8 mouse cellular contexts compared by ENCODE assay signal in the genomic region with DNA sequence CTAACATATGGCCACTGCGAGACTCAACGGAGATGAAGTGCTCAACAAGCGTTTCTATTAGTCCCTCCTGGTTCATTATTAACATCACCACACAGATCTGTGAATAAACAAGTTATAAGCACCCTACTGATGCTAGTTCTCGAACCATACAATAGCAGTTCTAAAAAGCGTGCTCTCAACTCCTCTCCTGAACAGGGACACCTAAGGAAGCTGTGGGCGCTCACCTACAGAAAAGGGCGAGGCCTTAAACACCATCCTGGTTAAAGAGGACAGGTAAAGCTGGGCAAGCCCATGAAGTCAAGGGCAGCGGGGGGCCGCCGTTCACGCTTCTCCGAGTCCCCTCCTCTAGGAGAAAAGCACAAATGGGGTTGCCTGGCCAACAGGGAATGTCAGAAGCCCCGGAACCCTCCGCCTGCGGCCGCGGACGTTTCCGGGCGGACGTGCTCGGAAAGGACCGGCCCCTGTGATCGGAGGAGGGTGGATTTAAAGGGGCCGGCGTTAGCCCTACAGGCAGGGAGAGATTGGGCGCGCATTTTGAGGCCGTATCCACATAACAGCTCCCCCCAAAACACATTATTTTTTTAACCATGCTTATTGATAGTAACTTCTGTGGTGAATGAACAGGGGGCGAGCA. TPM values are rescaled to one million over a fixed set of nuclear protein-coding genes. Genes with fewer than 3 reads are reported as not detected.
A peak's percentile ranks its signal among the peaks of the same experiment; 100 is the strongest.
DNase-seq lines count a peak whose midpoint lies in the region; ATAC-seq and TF ChIP-seq lines count a peak whose summit lies in the region.

No protein-coding gene starts in this region.

- peak; percentile 64; the same call in 1 of the 2 replicates for ATAC-seq in embryonic facial prominence, embryonic 13.5 days (ENCODE audit: insufficient number of reproducible peaks, insufficient read depth, low FRiP score, low TSS enrichment, low read depth)
- peak; percentile 88 for ATAC-seq in limb, embryonic 13.5 days (ENCODE audit: low FRiP score, low read depth)
- peak; percentile 93 for ATAC-seq in midbrain, embryonic 15.5 days (replicated peaks)

- WGBS in embryonic facial prominence, embryonic 13.5 days = under 1% methylated on average over 30 of the region's 30 CpGs
- under 1% methylated on average over 30 of the region's 30 CpGs for WGBS in heart, adult 2 months
- WGBS in limb, embryonic 13.5 days = under 1% methylated on average over 30 of the region's 30 CpGs
- under 1% methylated on average over 30 of the region's 30 CpGs for WGBS in midbrain, embryonic 15.5 days

- TF ChIP-seq EP300 in heart, adult 2 months (IDR thresholded peaks at IDR 0.05; ENCODE audit: insufficient read depth, low read depth, low read length) = peak; percentile 43; the same call in 1 of the 2 replicates

- H3K9me3 ChIP-seq in embryonic facial prominence, embryonic 13.5 days = no peaks in the 10 kb centered on the region
- no peaks in the 10 kb centered on the region for H3K9me3 ChIP-seq in limb, embryonic 13.5 days
- H3K9me3 ChIP-seq in midbrain, embryonic 15.5 days = no peaks in the 10 kb centered on the region

- peak; percentile 27 for TF ChIP-seq CTCF in heart, adult 2 months (IDR thresholded peaks at IDR 0.05)

- intact Hi-C loops in heart, adult 2 months (cut with DNase I) = no loop called here

- no peaks in the 10 kb centered on the region for H3K36me3 ChIP-seq in embryonic facial prominence, embryonic 13.5 days
- H3K36me3 ChIP-seq in heart, adult 2 months (ENCODE audit: control insufficient read depth, insufficient read depth, low read length) = no peaks in the 10 kb centered on the region; the same call in 1 of the 2 replicates
- no peaks in the 10 kb centered on the region for H3K36me3 ChIP-seq in limb, embryonic 13.5 days
- H3K36me3 ChIP-seq in midbrain, embryonic 15.5 days (replicated peaks) = no peaks in the 10 kb centered on the region

- peak overlapping the region; percentile 67 for H3K9ac ChIP-seq in embryonic facial prominence, embryonic 13.5 days
- peak overlapping the region; percentile 87 for H3K9ac ChIP-seq in heart, adult 2 months (ENCODE audit: low read depth, low read length)
- peak overlapping the region; percentile 81 for H3K9ac ChIP-seq in limb, embryonic 13.5 days
- peak overlapping the region; percentile 77 for H3K9ac ChIP-seq in midbrain, embryonic 15.5 days

- TF ChIP-seq POLR2A in heart, adult 2 months (IDR thresholded peaks at IDR 0.05; ENCODE audit: insufficient read depth, low read depth, low read length) = peak; percentile 47; the same call in 1 of the 2 replicates

- peaks cover 3% of the 10 kb centered on the region; the same call in 1 of the 2 replicates for H3K79me2 ChIP-seq in heart, adult 2 months (replicated peaks; ENCODE audit: control insufficient read depth, insufficient read depth, low read length)

- H3K4me3 ChIP-seq in embryonic facial prominence, embryonic 13.5 days = peak overlapping the region; percentile 50
- peak overlapping the region; percentile 68 for H3K4me3 ChIP-seq in heart, adult 2 months
- H3K4me3 ChIP-seq in limb, embryonic 13.5 days = peak overlapping the region; percentile 72
- H3K4me3 ChIP-seq in midbrain, embryonic 15.5 days = peak overlapping the region; percentile 82

- peak overlapping the region; percentile 83 for H3K4me2 ChIP-seq in embryonic facial prominence, embryonic 13.5 days
- H3K4me2 ChIP-seq in limb, embryonic 13.5 days (replicated peaks) = peak overlapping the region; percentile 71
- H3K4me2 ChIP-seq in midbrain, embryonic 15.5 days = peak overlapping the region; percentile 70

- DNase-seq in 3T3-L1 (ENCODE audit: low read depth, low spot score) = peak; percentile 82
- DNase-seq in adrenal gland, postnatal 4 days (ENCODE audit: low spot score in 2 of 2) = peak; percentile 72 to 79
- peak; percentile 87 to 94 for DNase-seq in heart, adult 2 months
- peak; percentile 75 to 84 for DNase-seq in kidney, adult 8-10 months
- DNase-seq in spleen, adult 18-20 months = peak; percentile 64 to 83

- H3K4me1 ChIP-seq in embryonic facial prominence, embryonic 13.5 days = peaks cover 22% of the 10 kb centered on the region
- H3K4me1 ChIP-seq in heart, adult 2 months (ENCODE audit: control insufficient read depth, insufficient read depth, low read length) = peaks cover 4% of the 10 kb centered on the region
- peaks cover 29% of the 10 kb centered on the region for H3K4me1 ChIP-seq in limb, embryonic 13.5 days
- H3K4me1 ChIP-seq in midbrain, embryonic 15.5 days = peaks cover 43% of the 10 kb centered on the region

- peaks cover 18% of the 10 kb centered on the region for H3K27me3 ChIP-seq in embryonic facial prominence, embryonic 13.5 days
- no peaks in the 10 kb centered on the region for H3K27me3 ChIP-seq in heart, adult 2 months (ENCODE audit: control insufficient read depth, insufficient read depth, low read length)
- H3K27me3 ChIP-seq in limb, embryonic 13.5 days = peaks cover 8% of the 10 kb centered on the region
- 0 out of 2 replicates have a peak, but pooled peaks cover 6% of the 10 kb centered on the region for H3K27me3 ChIP-seq in midbrain, embryonic 15.5 days (replicated peaks)

- no peak overlapping the region for H3K27ac ChIP-seq in embryonic facial prominence, embryonic 13.5 days
- peak overlapping the region; percentile 74 for H3K27ac ChIP-seq in heart, adult 2 months
- peak overlapping the region; percentile 63; the same call in 1 of the 2 replicates for H3K27ac ChIP-seq in limb, embryonic 13.5 days
- H3K27ac ChIP-seq in midbrain, embryonic 15.5 days = peak overlapping the region; percentile 85

RNA-seq across cellular contexts. Expression of gene Ptpn21, which starts 2.8 kb away (rescaled TPM):
- total RNA-seq in adrenal gland, postnatal 4 days (2021) = 10 to 100 TPM; 25.6 to 26.5 TPM
- polyA plus RNA-seq in embryonic facial prominence, embryonic 13.5 days (2015; fragmentation: Nextera tagmentation; extraction: Ambion mirVana) = 5.4 and 6.4 TPM in 2 replicates
- 10 to 100 TPM; 29.1 to 29.3 TPM for total RNA-seq in heart, adult 2 months (2021)
- 19.4 and 24.7 TPM in 2 replicates for polyA plus RNA-seq in heart, adult 2 months (2012; rRNA removed)
- 6.1 and 7.6 TPM in 2 replicates for polyA plus RNA-seq in limb, embryonic 13.5 days (2015; fragmentation: Nextera tagmentation; extraction: Ambion mirVana)
- polyA plus RNA-seq in midbrain, embryonic 15.5 days (2015; fragmentation: Nextera tagmentation; extraction: Ambion mirVana) = 4.7 and 5.0 TPM in 2 replicates

RNA-seq across cellular contexts. Expression of gene Zc3h14, which starts 12.4 kb away (rescaled TPM):
- 100 to 1,000 TPM; 111 to 113 TPM for total RNA-seq in adrenal gland, postnatal 4 days (2021)
- polyA plus RNA-seq in embryonic facial prominence, embryonic 13.5 days (2015; fragmentation: Nextera tagmentation; extraction: Ambion mirVana) = 133 and 135 TPM in 2 replicates
- total RNA-seq in heart, adult 2 months (2021) = 10 to 100 TPM; 59.6 to 60.1 TPM
- polyA plus RNA-seq in heart, adult 2 months (2012; rRNA removed) = 57.0 and 92.9 TPM in 2 replicates
- 129 and 136 TPM in 2 replicates for polyA plus RNA-seq in limb, embryonic 13.5 days (2015; fragmentation: Nextera tagmentation; extraction: Ambion mirVana)
- polyA plus RNA-seq in midbrain, embryonic 15.5 days (2015; fragmentation: Nextera tagmentation; extraction: Ambion mirVana) = 105 and 106 TPM in 2 replicates
